Mouse (Mus musculus) myocyte (in vitro differentiated cells): ENCODE measurements around the gene Ptprr. TPM values are rescaled to one million over a fixed set of nuclear protein-coding genes. Genes with fewer than 3 reads are reported as not detected.

ENCODE experiments used
- H3K27me3 ChIP-seq: one replicate; pipeline ENCODE4 v1.6.1; 2011; ENCODE audit not compliant: control insufficient read depth, insufficient read depth, insufficient read length
- H3K36me3 ChIP-seq: one replicate; pipeline ENCODE4 v1.6.1; 2011; ENCODE audit not compliant: control insufficient read depth, insufficient read depth
- H3K4me2 ChIP-seq: one replicate; pipeline ENCODE4 v1.6.1; 2011; ENCODE audit warnings: low read depth, control low read depth
- H3K4me3 ChIP-seq: one replicate; pipeline ENCODE4 v1.5.1; 2011; ENCODE audit warnings: mild to moderate bottlenecking, control low read depth, moderate library complexity
- H3K79me2 ChIP-seq: one replicate; pipeline ENCODE4 v1.6.1; 2011; ENCODE audit not compliant: control insufficient read depth, insufficient read depth
- H3ac ChIP-seq: one replicate; pipeline ENCODE4 v1.6.1; 2011; ENCODE audit not compliant: control insufficient read depth, insufficient read length
- CEBPB ChIP-seq: IDR thresholded peaks from 2 replicates; pipeline ENCODE4 v1.6.1; 2011; ENCODE audit warnings: mild to moderate bottlenecking, moderate library complexity; ENCODE audit not compliant: poor library complexity, insufficient read depth, severe bottlenecking
- E2F4 ChIP-seq: IDR thresholded peaks from one replicate; pipeline ENCODE4 v1.6.1; 2011; ENCODE audit warnings: mild to moderate bottlenecking, control low read depth, moderate library complexity; ENCODE audit not compliant: insufficient read depth
- MAX ChIP-seq: IDR thresholded peaks from one replicate; pipeline ENCODE4 v1.6.1; 2011; ENCODE audit warnings: low read depth, mild to moderate bottlenecking, control low read depth
- MYOD1 ChIP-seq, 3 experiments: IDR thresholded peaks; one replicate each; pipeline ENCODE4 v1.6.1; 2011; ENCODE audit warnings: control low read depth in 2 of 3, low read depth in 2 of 3, mild to moderate bottlenecking in 2 of 3, moderate library complexity in 1 of 3; ENCODE audit not compliant: insufficient read length in 2 of 3, control insufficient read depth in 1 of 3
- MYOG ChIP-seq, 3 experiments: IDR thresholded peaks; one replicate each; pipeline ENCODE4 v1.6.1; 2011; ENCODE audit warnings: control low read depth in 2 of 3, low read depth in 2 of 3, mild to moderate bottlenecking in 2 of 3; ENCODE audit not compliant: insufficient read length in 2 of 3, control insufficient read depth in 1 of 3, insufficient read depth in 1 of 3
- POLR2A ChIP-seq: IDR thresholded peaks from one replicate; pipeline ENCODE4 v1.6.1; 2011; ENCODE audit warnings: low read depth, mild to moderate bottlenecking, control low read depth, moderate library complexity; ENCODE audit not compliant: insufficient read length
- POLR2AphosphoS2 ChIP-seq: IDR thresholded peaks from one replicate; pipeline ENCODE4 v1.6.1; 2011; ENCODE audit warnings: low read depth, control low read depth; ENCODE audit not compliant: insufficient read length
- REST ChIP-seq: IDR thresholded peaks from one replicate; pipeline ENCODE4 v1.6.1; 2011; ENCODE audit warnings: mild to moderate bottlenecking, control low read depth, moderate library complexity; ENCODE audit not compliant: insufficient read depth, insufficient read length
- SRF ChIP-seq: IDR thresholded peaks from one replicate; pipeline ENCODE4 v1.6.1; 2011; ENCODE audit warnings: low read depth; ENCODE audit not compliant: control insufficient read depth, insufficient read length
- TCF12 ChIP-seq: IDR thresholded peaks from one replicate; pipeline ENCODE4 v1.6.1; 2011; ENCODE audit warnings: mild to moderate bottlenecking, control low read depth; ENCODE audit not compliant: poor library complexity, insufficient read depth, severe bottlenecking
- TCF3 ChIP-seq: IDR thresholded peaks from one replicate; pipeline ENCODE4 v1.6.1; 2011; ENCODE audit warnings: low read depth, control low read depth; ENCODE audit not compliant: insufficient read length
- USF1 ChIP-seq: IDR thresholded peaks from one replicate; pipeline ENCODE4 v1.6.1; 2011; ENCODE audit warnings: low read depth, mild to moderate bottlenecking, control low read depth, moderate library complexity
- polyA plus RNA-seq: library from polyadenylated mRNA; unstranded; fragments of >200 nt; fragmentation: generic; extraction: Trizol; gene quantifications from one replicate; pipeline ENCODE4 v1.2.1, GENCODE M21; 2012; ENCODE audit warnings: missing spikeins

Ptprr gene
- polyA plus RNA-seq, 1 experiment: 0.11 TPM

DNA sequence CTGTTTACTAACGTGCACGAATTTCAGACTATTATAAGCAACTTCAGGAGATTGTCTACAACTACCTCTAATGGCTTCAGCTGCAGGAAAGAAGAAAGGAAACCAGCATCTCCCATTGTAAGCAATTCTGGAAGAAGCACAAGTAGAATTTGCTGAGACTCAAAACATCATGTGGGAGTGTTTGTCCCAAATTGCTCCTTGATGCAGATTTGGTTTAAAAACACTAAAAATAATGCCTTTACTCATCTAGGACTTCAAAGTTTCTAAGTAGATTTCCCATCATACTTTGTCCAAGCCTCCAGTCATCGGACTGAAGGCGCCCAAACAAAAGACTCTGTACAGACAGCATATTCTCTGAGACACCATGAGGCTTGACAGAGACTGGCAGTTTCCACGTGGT, 57.9 kb downstream of the Ptprr start:
- no peaks in the 10 kb centered on the region for H3K36me3 ChIP-seq
- no peaks in the 10 kb centered on the region for H3K79me2 ChIP-seq
- TF ChIP-seq POLR2AphosphoS2 (no peak), SRF (no peak), TCF3 (no peak), CEBPB (no peak), MYOD1 (IDR thresholded peaks at IDR 0.05; ENCODE audit: control insufficient read depth in 1 of 3, insufficient read length in 2 of 3, low read depth in 2 of 3) (no peak), MYOG (IDR thresholded peaks at IDR 0.05; ENCODE audit: control insufficient read depth in 1 of 3, insufficient read depth in 1 of 3, insufficient read length in 2 of 3, low read depth in 2 of 3) (no peak), USF1 (no peak), TCF12 (no peak), MAX (no peak), POLR2A (no peak), E2F4 (no peak)
- H3K27me3 ChIP-seq: peaks cover 4% of the 10 kb centered on the region
- H3K4me2 ChIP-seq: no peak overlapping the region
- H3K4me3 ChIP-seq: no peak overlapping the region
- no peak overlapping the region for H3ac ChIP-seq

- no peaks in the 10 kb centered on the region for H3K79me2 ChIP-seq
- TF ChIP-seq TCF12 (no peak), SRF (no peak), POLR2A (no peak), MYOD1 (IDR thresholded peaks at IDR 0.05; ENCODE audit: control insufficient read depth in 1 of 3, insufficient read length in 2 of 3, low read depth in 2 of 3) (no peak), REST (no peak), TCF3 (no peak), E2F4 (no peak), USF1 (no peak), MAX (no peak), POLR2AphosphoS2 (no peak), MYOG (IDR thresholded peaks at IDR 0.05; ENCODE audit: control insufficient read depth in 1 of 3, insufficient read depth in 1 of 3, insufficient read length in 2 of 3, low read depth in 2 of 3) (no peak), CEBPB (no peak)
- H3K36me3 ChIP-seq: no peaks in the 10 kb centered on the region
- H3ac ChIP-seq: no peak overlapping the region
- H3K27me3 ChIP-seq: peaks cover 4% of the 10 kb centered on the region
- H3K4me3 ChIP-seq: no peak overlapping the region
- no peak overlapping the region for H3K4me2 ChIP-seq
Observed at GRCm38 (mm10) chr10:116078636-116079035, 60.6 kb downstream of the Ptprr start.

DNA sequence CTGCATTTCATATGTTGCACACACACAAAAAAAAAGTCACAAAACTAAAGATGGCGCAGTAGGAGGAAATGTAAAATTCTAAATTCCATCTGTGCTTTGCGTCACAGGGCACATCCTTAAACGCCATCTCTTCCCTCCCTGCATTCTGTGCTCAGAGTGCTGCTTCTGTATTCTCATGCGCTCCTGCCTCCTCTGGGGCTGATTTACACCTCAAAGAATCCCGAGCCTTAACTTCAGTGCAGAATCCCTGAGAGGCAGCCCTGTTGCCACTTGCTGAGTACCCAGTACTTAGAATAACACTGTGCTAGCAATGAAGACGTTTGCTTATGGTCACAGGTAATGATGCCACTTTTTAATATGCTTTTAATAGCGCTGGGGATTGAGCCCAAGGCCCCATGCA, 61.4 kb downstream of the Ptprr start:
- no peaks in the 10 kb centered on the region for H3K79me2 ChIP-seq
- TF ChIP-seq MAX (no peak), E2F4 (no peak), POLR2AphosphoS2 (no peak), USF1 (no peak), MYOG (IDR thresholded peaks at IDR 0.05; ENCODE audit: control insufficient read depth in 1 of 3, insufficient read depth in 1 of 3, insufficient read length in 2 of 3, low read depth in 2 of 3) (no peak), MYOD1 (IDR thresholded peaks at IDR 0.05; ENCODE audit: control insufficient read depth in 1 of 3, insufficient read length in 2 of 3, low read depth in 2 of 3) (no peak), SRF (no peak), TCF12 (no peak), POLR2A (no peak)

GRCm38 (mm10) chr10:116080841-116081240, 62.8 kb downstream of the Ptprr start:
- H3K79me2 ChIP-seq: no peaks in the 10 kb centered on the region
- TF ChIP-seq SRF (no peak), USF1 (no peak), E2F4 (no peak)
- H3K36me3 ChIP-seq: no peaks in the 10 kb centered on the region
- H3ac ChIP-seq: no peak overlapping the region
- peaks cover 4% of the 10 kb centered on the region for H3K27me3 ChIP-seq
- no peak overlapping the region for H3K4me2 ChIP-seq
- H3K4me3 ChIP-seq: no peak overlapping the region

More for the DNA sequence above, 61.4 kb downstream of the Ptprr start:
- H3K27me3 ChIP-seq: peaks cover 4% of the 10 kb centered on the region
- no peaks in the 10 kb centered on the region for H3K36me3 ChIP-seq
- H3K4me2 ChIP-seq: no peak overlapping the region
- no peak overlapping the region for H3ac ChIP-seq
- no peak overlapping the region for H3K4me3 ChIP-seq

- H3K4me2 ChIP-seq: no peak overlapping the region
- no peaks in the 10 kb centered on the region for H3K79me2 ChIP-seq
- H3K36me3 ChIP-seq: no peaks in the 10 kb centered on the region
- TF ChIP-seq SRF (no peak), TCF12 (no peak), MYOD1 (IDR thresholded peaks at IDR 0.05; ENCODE audit: control insufficient read depth in 1 of 3, insufficient read length in 2 of 3, low read depth in 2 of 3) (no peak), POLR2AphosphoS2 (no peak), MAX (no peak), USF1 (no peak), E2F4 (no peak), REST (no peak), MYOG (IDR thresholded peaks at IDR 0.05; ENCODE audit: control insufficient read depth in 1 of 3, insufficient read depth in 1 of 3, insufficient read length in 2 of 3, low read depth in 2 of 3) (no peak), POLR2A (no peak), CEBPB (no peak), TCF3 (no peak)
- no peaks in the 10 kb centered on the region for H3K27me3 ChIP-seq
- no peak overlapping the region for H3K4me3 ChIP-seq
- no peak overlapping the region for H3ac ChIP-seq
Observed at GRCm38 (mm10) chr10:116083965-116084364, 66.0 kb downstream of the Ptprr start.
